Mouse (Mus musculus): ENCODE data around the gene Ackr1. TPM values are rescaled to one million over a fixed set of nuclear protein-coding genes. Genes with fewer than 3 reads are reported as not detected.

Ackr1 gene
- 1.5 and 1.9 TPM in 2 replicates for polyA plus RNA-seq (2014; fragmentation: Nextera tagmentation; extraction: Ambion mirVana)

GRCm38 (mm10) chr1:173333312-173334253, at the start of gene Ackr1:
TSS of gene Ackr1 (minus strand) at chr1:173333750.
- Histone ChIP-seq H3K4me3 (ENCODE audit: low read depth, low read length) (no peak within 1 kb of the TSS), H3K27me3 (ENCODE audit: control insufficient read depth, insufficient read depth, low read length) (no peaks in the 10 kb centered on the region), H3K9ac (replicated peaks; ENCODE audit: low read depth, low read length) (no peak within 1 kb of the TSS), H3K4me2 (replicated peaks; ENCODE audit: low read depth, low read length) (no peak within 1 kb of the TSS), H3K9me3 (ENCODE audit: control insufficient read depth, low read depth, low read length) (no peaks in the 10 kb centered on the region), H3K36me3 (ENCODE audit: control insufficient read depth, insufficient read depth, low read length) (no peaks in the 10 kb centered on the region), H3K4me1 (ENCODE audit: control insufficient read depth, insufficient read depth, low read length) (no peaks in the 10 kb centered on the region), H3K27ac (ENCODE audit: low read length) (no peak within 1 kb of the TSS)
- 58% methylated on average over 9 of the region's 9 CpGs for WGBS
- peak; percentile 77; the same call in 1 of the 2 replicates for ATAC-seq (ENCODE audit: insufficient number of reproducible peaks, insufficient read depth, low FRiP score, low read depth)

GRCm38 (mm10) chr1:173381436-173381835, 47.9 kb upstream of the Ackr1 start:
- ATAC-seq (ENCODE audit: insufficient number of reproducible peaks, insufficient read depth, low FRiP score, low read depth): no peak
- Histone ChIP-seq H3K36me3 (ENCODE audit: control insufficient read depth, insufficient read depth, low read length) (no peaks in the 10 kb centered on the region), H3K4me1 (ENCODE audit: control insufficient read depth, insufficient read depth, low read length) (no peaks in the 10 kb centered on the region), H3K4me2 (replicated peaks; ENCODE audit: low read depth, low read length) (no peak overlapping the region), H3K27ac (ENCODE audit: low read length) (no peak overlapping the region), H3K27me3 (ENCODE audit: control insufficient read depth, insufficient read depth, low read length) (no peaks in the 10 kb centered on the region), H3K9me3 (ENCODE audit: control insufficient read depth, low read depth, low read length) (no peaks in the 10 kb centered on the region), H3K4me3 (ENCODE audit: low read depth, low read length) (no peak overlapping the region), H3K9ac (replicated peaks; ENCODE audit: low read depth, low read length) (no peak overlapping the region)
- WGBS: 85% methylated on average over 6 of the region's 6 CpGs

- no peak for ATAC-seq (ENCODE audit: insufficient number of reproducible peaks, insufficient read depth, low FRiP score, low read depth)
- H3K4me2 ChIP-seq (replicated peaks; ENCODE audit: low read depth, low read length): no peak overlapping the region
- no peaks in the 10 kb centered on the region for H3K36me3 ChIP-seq (ENCODE audit: control insufficient read depth, insufficient read depth, low read length)
- no peaks in the 10 kb centered on the region for H3K9me3 ChIP-seq (ENCODE audit: control insufficient read depth, low read depth, low read length)
- no peak overlapping the region for H3K4me3 ChIP-seq (ENCODE audit: low read depth, low read length)
- H3K27me3 ChIP-seq (ENCODE audit: control insufficient read depth, insufficient read depth, low read length): no peaks in the 10 kb centered on the region
- no peaks in the 10 kb centered on the region for H3K4me1 ChIP-seq (ENCODE audit: control insufficient read depth, insufficient read depth, low read length)
- 33% methylated on average over 13 of the region's 13 CpGs for WGBS
- H3K9ac ChIP-seq (replicated peaks; ENCODE audit: low read depth, low read length): no peak overlapping the region
- H3K27ac ChIP-seq (ENCODE audit: low read length): no peak overlapping the region
Measured at GRCm38 (mm10) chr1:173377380-173378112, 44.0 kb upstream of the Ackr1 start.

GRCm38 (mm10) chr1:173374020-173374419, 40.5 kb upstream of the Ackr1 start:
- Histone ChIP-seq H3K9me3 (ENCODE audit: control insufficient read depth, low read depth, low read length) (no peaks in the 10 kb centered on the region), H3K27ac (ENCODE audit: low read length) (no peak overlapping the region), H3K4me2 (replicated peaks; ENCODE audit: low read depth, low read length) (no peak overlapping the region), H3K4me1 (ENCODE audit: control insufficient read depth, insufficient read depth, low read length) (no peaks in the 10 kb centered on the region), H3K36me3 (ENCODE audit: control insufficient read depth, insufficient read depth, low read length) (no peaks in the 10 kb centered on the region), H3K4me3 (ENCODE audit: low read depth, low read length) (no peak overlapping the region), H3K27me3 (ENCODE audit: control insufficient read depth, insufficient read depth, low read length) (no peaks in the 10 kb centered on the region; the same call in 1 of the 2 replicates), H3K9ac (replicated peaks; ENCODE audit: low read depth, low read length) (no peak overlapping the region)
- 74% methylated on average over 7 of the region's 7 CpGs for WGBS
- no peak for ATAC-seq (ENCODE audit: insufficient number of reproducible peaks, insufficient read depth, low FRiP score, low read depth)

GRCm38 (mm10) chr1:173371586-173371985, 38.0 kb upstream of the Ackr1 start:
- no peak overlapping the region for H3K27ac ChIP-seq (ENCODE audit: low read length)
- H3K27me3 ChIP-seq (ENCODE audit: control insufficient read depth, insufficient read depth, low read length): no peaks in the 10 kb centered on the region; the same call in 1 of the 2 replicates
- H3K9me3 ChIP-seq (ENCODE audit: control insufficient read depth, low read depth, low read length): no peaks in the 10 kb centered on the region
- H3K36me3 ChIP-seq (ENCODE audit: control insufficient read depth, insufficient read depth, low read length): no peaks in the 10 kb centered on the region
- ATAC-seq (ENCODE audit: insufficient number of reproducible peaks, insufficient read depth, low FRiP score, low read depth): no peak
- 76% methylated on average over 6 of the region's 6 CpGs for WGBS
- no peak overlapping the region for H3K4me2 ChIP-seq (replicated peaks; ENCODE audit: low read depth, low read length)
- peaks cover 4% of the 10 kb centered on the region for H3K4me1 ChIP-seq (ENCODE audit: control insufficient read depth, insufficient read depth, low read length)
- no peak overlapping the region for H3K9ac ChIP-seq (replicated peaks; ENCODE audit: low read depth, low read length)
- H3K4me3 ChIP-seq (ENCODE audit: low read depth, low read length): no peak overlapping the region

GRCm38 (mm10) chr1:173370456-173370855, 36.9 kb upstream of the Ackr1 start:
- Histone ChIP-seq H3K9ac (replicated peaks; ENCODE audit: low read depth, low read length) (no peak overlapping the region), H3K9me3 (ENCODE audit: control insufficient read depth, low read depth, low read length) (no peaks in the 10 kb centered on the region), H3K4me1 (ENCODE audit: control insufficient read depth, insufficient read depth, low read length) (peaks cover 10% of the 10 kb centered on the region), H3K36me3 (ENCODE audit: control insufficient read depth, insufficient read depth, low read length) (no peaks in the 10 kb centered on the region), H3K4me2 (replicated peaks; ENCODE audit: low read depth, low read length) (no peak overlapping the region), H3K4me3 (ENCODE audit: low read depth, low read length) (no peak overlapping the region), H3K27ac (ENCODE audit: low read length) (no peak overlapping the region), H3K27me3 (ENCODE audit: control insufficient read depth, insufficient read depth, low read length) (no peaks in the 10 kb centered on the region; the same call in 1 of the 2 replicates)
- no peak for ATAC-seq (ENCODE audit: insufficient number of reproducible peaks, insufficient read depth, low FRiP score, low read depth)
- 65% methylated on average over 6 of the region's 6 CpGs for WGBS

GRCm38 (mm10) chr1:173369611-173370010, 36.1 kb upstream of the Ackr1 start:
- Histone ChIP-seq H3K36me3 (ENCODE audit: control insufficient read depth, insufficient read depth, low read length) (no peaks in the 10 kb centered on the region), H3K4me1 (ENCODE audit: control insufficient read depth, insufficient read depth, low read length) (peaks cover 10% of the 10 kb centered on the region), H3K9ac (replicated peaks; ENCODE audit: low read depth, low read length) (no peak overlapping the region), H3K4me2 (replicated peaks; ENCODE audit: low read depth, low read length) (no peak overlapping the region), H3K27me3 (ENCODE audit: control insufficient read depth, insufficient read depth, low read length) (no peaks in the 10 kb centered on the region; the same call in 1 of the 2 replicates), H3K4me3 (ENCODE audit: low read depth, low read length) (no peak overlapping the region), H3K27ac (ENCODE audit: low read length) (no peak overlapping the region), H3K9me3 (ENCODE audit: control insufficient read depth, low read depth, low read length) (no peaks in the 10 kb centered on the region)
- no peak for ATAC-seq (ENCODE audit: insufficient number of reproducible peaks, insufficient read depth, low FRiP score, low read depth)
- WGBS: 66% methylated on average over 2 of the region's 2 CpGs

GRCm38 (mm10) chr1:173367356-173368046, 34.0 kb upstream of the Ackr1 start, which contains the start of gene Cadm3:
TSS of gene Cadm3 (minus strand) at chr1:173367695.
- under 1% methylated on average over 45 of the region's 46 CpGs for WGBS
- Histone ChIP-seq H3K9me3 (ENCODE audit: control insufficient read depth, low read depth, low read length) (no peaks in the 10 kb centered on the region), H3K4me2 (replicated peaks; ENCODE audit: low read depth, low read length) (peak within 1 kb of the TSS; percentile 92), H3K36me3 (ENCODE audit: control insufficient read depth, insufficient read depth, low read length) (no peaks in the 10 kb centered on the region), H3K27me3 (ENCODE audit: control insufficient read depth, insufficient read depth, low read length) (no peaks in the 10 kb centered on the region; the same call in 1 of the 2 replicates), H3K27ac (ENCODE audit: low read length) (no peak within 1 kb of the TSS), H3K9ac (replicated peaks; ENCODE audit: low read depth, low read length) (peak within 1 kb of the TSS; percentile 46; the same call in 1 of the 2 replicates), H3K4me1 (ENCODE audit: control insufficient read depth, insufficient read depth, low read length) (peaks cover 10% of the 10 kb centered on the region), H3K4me3 (ENCODE audit: low read depth, low read length) (peak within 1 kb of the TSS; percentile 52)
- peak; percentile 62 for ATAC-seq (ENCODE audit: insufficient number of reproducible peaks, insufficient read depth, low FRiP score, low read depth)

Measured in stomach, embryonic 14.5 days (tissue).